Mouse (Mus musculus) midbrain, embryonic 16.5 days (tissue): ENCODE data around the gene Taar7d. TPM values are rescaled to one million over a fixed set of nuclear protein-coding genes. Genes with fewer than 3 reads are reported as not detected.
"Not testable (repeated sequence)": the region's sequence is repeated elsewhere in the genome, so short reads cannot be mapped to it uniquely, and the experiment has no call there.

Experiments used
- ATAC-seq: fragments of 200-750 bp; cut with Nextera tagmentation; 2 replicates; pipeline ENCODE4 v1.8.0; 2017; ENCODE audit warnings: moderate TSS enrichment
- H3K27ac ChIP-seq: fragments of 300-500 bp; sonication (generic); 2 replicates; pipeline ENCODE4 v1.5.1; 2014; ENCODE audit warnings: mild to moderate bottlenecking, low read length, mixed read lengths
- H3K27me3 ChIP-seq: fragments of 300-500 bp; sonication (generic); 2 replicates; pipeline ENCODE4 v1.6.1; 2014; ENCODE audit warnings: low read depth, low read length, mixed read lengths; ENCODE audit not compliant: control insufficient read depth, insufficient read depth
- H3K36me3 ChIP-seq: fragments of 300-500 bp; sonication (generic); 2 replicates; pipeline ENCODE4 v1.6.1; 2014; ENCODE audit warnings: mild to moderate bottlenecking, low read length, moderate library complexity, mixed read lengths; ENCODE audit not compliant: control insufficient read depth, insufficient read depth
- H3K4me1 ChIP-seq: fragments of 300-500 bp; sonication (generic); 2 replicates; pipeline ENCODE4 v1.6.1; 2014; ENCODE audit warnings: mild to moderate bottlenecking, low read length, mixed read lengths; ENCODE audit not compliant: control insufficient read depth, insufficient read depth
- H3K4me2 ChIP-seq: fragments of 300-500 bp; sonication (generic); 2 replicates; pipeline ENCODE4 v1.6.1; 2014; ENCODE audit warnings: mild to moderate bottlenecking, low read length, mixed read lengths
- H3K4me3 ChIP-seq: fragments of 300-500 bp; sonication (generic); 2 replicates; pipeline ENCODE4 v1.5.1; 2014; ENCODE audit warnings: low read depth, mild to moderate bottlenecking, low read length, moderate library complexity, mixed read lengths
- H3K9ac ChIP-seq: fragments of 300-500 bp; sonication (generic); 2 replicates; pipeline ENCODE4 v1.6.1; 2014; ENCODE audit warnings: low read depth, low read length, mixed read lengths
- H3K9me3 ChIP-seq: fragments of 300-500 bp; sonication (generic); replicated peaks from 2 replicates; pipeline ENCODE4 v1.6.1; 2014; ENCODE audit warnings: mild to moderate bottlenecking, low read length, mixed read lengths; ENCODE audit not compliant: control insufficient read depth, poor library complexity, severe bottlenecking
- WGBS: fragments of 180-500 bp; shearing (Covaris S2); extraction: QIAGEN DNeasy Blood & Tissue Kit; methylation state at CpG from one replicate; pipeline ENCODE4 v1.1.7; 2014; 5-methylcytosine and 5-hydroxymethylcytosine counted together
- polyA plus RNA-seq: library from polyadenylated mRNA; unstranded; fragments of >200 nt; fragmentation: Nextera tagmentation; extraction: Ambion mirVana; gene quantifications from 2 replicates; pipeline ENCODE4 v1.2.1, GENCODE M21; 2015

The Taar7d gene
- polyA plus RNA-seq, 1 experiment from 2014 or later = not detected

- Histone ChIP-seq H3K27ac (no peak overlapping the region), H3K4me2 (no peak overlapping the region), H3K4me3 (no peak overlapping the region), H3K27me3 (no peaks in the 10 kb centered on the region), H3K9me3 (no peaks in the 10 kb centered on the region), H3K9ac (no peak overlapping the region), H3K4me1 (no peaks in the 10 kb centered on the region), H3K36me3 (no peaks in the 10 kb centered on the region)
- WGBS = 97% methylated on average over 1 of the region's 1 CpGs
- ATAC-seq = no peak
Observed at GRCm38 (mm10) chr10:24008143-24008542, 18.9 kb upstream of the Taar7d start.

DNA sequence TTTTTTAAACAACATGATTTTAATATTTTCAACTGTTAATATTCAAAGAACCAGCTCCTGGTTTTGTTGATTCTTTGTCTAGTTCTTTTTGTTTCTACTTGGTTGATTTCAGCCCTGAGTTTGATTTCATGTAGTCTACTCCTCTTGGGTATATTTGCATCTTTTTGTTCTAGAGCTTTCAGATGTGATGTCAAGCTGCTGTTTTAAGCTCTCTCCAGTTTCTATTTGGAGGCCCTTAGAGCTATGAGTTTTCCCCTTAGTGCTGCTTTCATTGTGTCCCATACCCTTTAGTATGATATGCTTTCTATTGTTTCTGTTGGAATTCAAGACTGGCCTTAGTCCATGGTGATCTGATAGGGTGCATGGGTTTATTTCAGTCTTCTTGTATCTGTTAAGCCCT, 4.3 kb downstream of the Taar7d start:
- H3K4me3 ChIP-seq = no peak overlapping the region
- no peak overlapping the region for H3K4me2 ChIP-seq
- H3K36me3 ChIP-seq = no peaks in the 10 kb centered on the region
- no peaks in the 10 kb centered on the region for H3K4me1 ChIP-seq
- no peak overlapping the region for H3K9ac ChIP-seq
- H3K27me3 ChIP-seq = no peaks in the 10 kb centered on the region
- no peak overlapping the region for H3K27ac ChIP-seq
- H3K9me3 ChIP-seq = no peaks in the 10 kb centered on the region
- ATAC-seq = no peak

- no peaks in the 10 kb centered on the region for H3K36me3 ChIP-seq
- no peaks in the 10 kb centered on the region for H3K4me1 ChIP-seq
- WGBS = 83% methylated on average over 2 of the region's 2 CpGs
- H3K27me3 ChIP-seq = no peaks in the 10 kb centered on the region
- no peak within 1 kb of the TSS for H3K4me2 ChIP-seq
- ATAC-seq = no peak
- no peak within 1 kb of the TSS for H3K9ac ChIP-seq
- no peak within 1 kb of the TSS for H3K4me3 ChIP-seq
- no peak within 1 kb of the TSS for H3K27ac ChIP-seq
- H3K9me3 ChIP-seq = no peaks in the 10 kb centered on the region
Observed at GRCm38 (mm10) chr10:24037314-24037713, 10.3 kb downstream of the Taar7d start, which contains the start of gene Taar7e. TSS of gene Taar7e (plus strand) at chr10:24037614.

DNA sequence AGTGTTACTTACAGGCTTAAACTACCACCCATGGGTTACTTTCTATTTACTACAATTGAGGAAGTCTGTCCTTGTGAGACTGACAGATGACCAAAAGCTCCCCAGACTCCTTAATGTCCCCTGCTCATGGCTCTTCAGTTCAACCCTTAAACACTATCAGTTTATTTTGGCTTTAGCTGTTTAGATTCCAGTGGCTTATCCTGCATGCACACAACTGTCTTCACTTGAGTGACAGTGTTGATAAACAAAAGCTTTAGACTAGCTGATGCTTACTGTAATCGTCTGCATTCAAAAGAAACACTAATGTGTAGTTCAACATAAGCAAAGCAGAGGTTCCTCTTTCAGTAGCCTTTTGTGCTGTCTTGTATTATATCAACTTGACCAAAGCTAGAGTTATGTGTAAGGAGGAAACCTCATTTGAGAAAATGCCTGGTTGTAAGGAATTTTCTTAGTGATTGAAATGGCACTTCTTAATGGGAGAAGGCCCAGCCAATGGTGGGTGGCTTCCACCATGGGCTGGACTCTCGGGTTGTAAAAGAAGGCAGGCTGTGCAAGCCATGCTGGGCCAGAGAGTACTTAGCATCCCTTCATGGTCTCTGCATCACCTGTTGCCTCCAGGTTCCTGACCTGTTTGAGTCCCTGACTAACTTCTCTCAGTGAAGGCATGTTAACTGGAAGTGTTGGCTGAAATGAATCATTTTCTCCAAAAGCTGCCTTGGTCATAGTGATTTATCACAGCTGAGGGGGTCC, 13.3 kb downstream of the Taar7d start:
- Histone ChIP-seq H3K27ac (no peak overlapping the region), H3K4me1 (no peaks in the 10 kb centered on the region), H3K27me3 (no peaks in the 10 kb centered on the region), H3K9ac (no peak overlapping the region), H3K36me3 (no peaks in the 10 kb centered on the region), H3K4me2 (no peak overlapping the region), H3K9me3 (no peaks in the 10 kb centered on the region), H3K4me3 (no peak overlapping the region)
- 68% methylated on average over 2 of the region's 2 CpGs for WGBS
- no peak for ATAC-seq

DNA sequence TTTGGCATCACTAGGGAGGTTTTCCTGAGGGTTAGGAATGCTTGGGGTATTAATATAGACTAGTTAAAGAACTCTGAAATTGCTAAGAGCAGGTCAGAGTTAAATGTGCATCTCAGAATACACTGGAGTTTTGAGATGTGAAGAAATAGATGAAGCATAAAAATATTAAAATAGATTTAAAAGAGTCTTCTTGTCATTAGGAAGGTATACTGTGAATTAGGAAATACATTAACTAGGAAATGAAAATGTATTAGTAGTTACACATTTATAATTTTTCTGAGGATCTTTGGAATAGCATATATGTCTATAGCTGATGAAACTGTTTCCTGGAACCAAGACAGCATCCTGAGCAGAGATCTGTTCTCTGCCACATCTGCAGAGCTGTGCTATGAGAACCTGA, 22.2 kb downstream of the Taar7d start, which contains the start of gene Taar7f:
Taar7f (plus strand) TSS at position 301 of the 400 bp plus-strand sequence.
- Histone ChIP-seq H3K4me2 (no peak within 1 kb of the TSS), H3K27ac (no peak within 1 kb of the TSS), H3K4me1 (no peaks in the 10 kb centered on the region), H3K9me3 (no peaks in the 10 kb centered on the region), H3K9ac (no peak within 1 kb of the TSS), H3K36me3 (no peaks in the 10 kb centered on the region), H3K27me3 (no peaks in the 10 kb centered on the region), H3K4me3 (no peak within 1 kb of the TSS)
- ATAC-seq = no peak

- no peaks in the 10 kb centered on the region for H3K36me3 ChIP-seq
- ATAC-seq = no peak
- H3K9ac ChIP-seq = no peak overlapping the region
- no peak overlapping the region for H3K4me2 ChIP-seq
- no peak overlapping the region for H3K27ac ChIP-seq
- H3K4me3 ChIP-seq = no peak overlapping the region
- 77% methylated on average over 5 of the region's 5 CpGs for WGBS
- no peaks in the 10 kb centered on the region for H3K4me1 ChIP-seq
- no peaks in the 10 kb centered on the region for H3K27me3 ChIP-seq
- no peaks in the 10 kb centered on the region for H3K9me3 ChIP-seq
Observed at GRCm38 (mm10) chr10:24052039-24052438, 25.0 kb downstream of the Taar7d start.

- H3K27ac ChIP-seq = no peak overlapping the region
Observed at GRCm38 (mm10) chr10:24058986-24059385, 32.0 kb downstream of the Taar7d start.

DNA sequence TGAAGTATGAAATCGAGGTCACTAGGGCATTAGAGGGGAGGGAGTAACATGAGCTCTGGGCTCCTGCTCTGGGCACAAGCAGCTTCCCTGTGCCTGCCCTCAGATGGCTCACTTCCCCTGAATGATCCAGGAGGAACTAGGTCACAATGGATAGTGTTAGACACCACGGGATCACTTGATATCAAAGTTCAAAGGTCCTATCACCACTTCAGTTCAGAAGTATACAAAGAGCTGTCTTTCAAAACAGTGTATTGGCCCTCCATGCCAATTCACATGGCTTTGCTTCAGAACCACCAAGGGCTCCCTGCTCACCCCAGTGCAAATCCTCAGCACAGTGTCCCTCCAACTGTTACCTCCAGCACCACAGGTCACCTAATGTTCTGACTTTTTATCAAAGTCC, 47.7 kb downstream of the Taar7d start:
- not testable (repeated sequence) for H3K27me3 ChIP-seq, H3K4me1 ChIP-seq, H3K4me3 ChIP-seq, H3K36me3 ChIP-seq, ATAC-seq, H3K27ac ChIP-seq, H3K4me2 ChIP-seq, H3K9ac ChIP-seq, H3K9me3 ChIP-seq
- 51% methylated on average over 2 of the region's 2 CpGs for WGBS

More at GRCm38 (mm10) chr10:24058986-24059385, 32.0 kb downstream of the Taar7d start:
- no peak overlapping the region for H3K4me3 ChIP-seq
- no peaks in the 10 kb centered on the region for H3K4me1 ChIP-seq
- H3K9ac ChIP-seq = no peak overlapping the region
- no peaks in the 10 kb centered on the region for H3K36me3 ChIP-seq
- no peaks in the 10 kb centered on the region for H3K9me3 ChIP-seq
- no peak for ATAC-seq
- no peaks in the 10 kb centered on the region for H3K27me3 ChIP-seq
- no peak overlapping the region for H3K4me2 ChIP-seq
- WGBS = 91% methylated on average over 3 of the region's 3 CpGs

- H3K36me3 ChIP-seq, ATAC-seq, H3K9me3 ChIP-seq, H3K9ac ChIP-seq, H3K27me3 ChIP-seq, H3K4me1 ChIP-seq, H3K4me3 ChIP-seq, H3K27ac ChIP-seq, H3K4me2 ChIP-seq: not testable (repeated sequence)
- WGBS = 81% methylated on average over 2 of the region's 4 CpGs
Observed at GRCm38 (mm10) chr10:24076200-24076599, 49.2 kb downstream of the Taar7d start, which contains the start of gene Taar8a. TSS of gene Taar8a (plus strand) at chr10:24076500.
